Comparison of ENCODE assay signal across 8 mouse cellular contexts in the genomic region with DNA sequence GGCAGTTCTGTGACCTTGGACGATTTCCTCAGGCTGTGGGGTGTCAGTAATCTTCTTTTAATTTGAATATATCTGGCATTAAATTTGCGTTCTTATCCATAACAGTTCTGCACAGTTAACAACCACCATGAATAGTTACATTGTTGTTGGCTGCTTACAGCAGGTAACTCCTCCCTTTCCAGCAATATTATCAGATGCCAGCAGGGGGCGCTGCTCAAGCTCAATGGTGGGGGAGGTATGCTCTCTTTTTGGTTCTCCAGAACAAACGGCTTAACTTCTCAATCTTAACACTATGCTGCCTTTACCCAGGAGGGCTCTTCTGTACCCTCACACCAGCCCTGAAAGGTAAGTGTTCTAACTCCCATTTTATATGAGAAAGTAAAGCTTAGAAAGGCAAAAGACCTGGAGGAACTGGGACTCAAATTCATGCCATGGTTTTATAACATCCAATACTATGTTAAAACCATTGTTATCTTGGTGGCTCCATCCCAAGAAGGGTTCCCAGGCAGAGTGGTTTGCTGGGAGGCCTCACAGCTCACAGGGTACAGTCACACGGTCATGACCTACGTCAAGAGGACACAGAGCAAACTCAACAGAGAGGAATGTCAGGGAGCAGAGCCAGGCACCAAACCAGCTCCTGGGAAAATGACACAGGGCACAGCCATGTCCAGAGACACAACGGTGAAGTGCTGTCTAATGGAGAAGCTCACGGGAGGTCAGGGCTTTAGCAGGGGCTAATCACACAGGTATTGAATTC. TPM values are rescaled to one million over a fixed set of nuclear protein-coding genes. Genes with fewer than 3 reads are reported as not detected.
DNase-seq lines count a peak whose midpoint lies in the region; ATAC-seq and TF ChIP-seq lines count a peak whose summit lies in the region.

No protein-coding gene starts in this region.

- H3K36me3 ChIP-seq in embryonic facial prominence, embryonic 12.5 days: no peaks in the 10 kb centered on the region
- no peaks in the 10 kb centered on the region for H3K36me3 ChIP-seq in heart, embryonic 11.5 days (ENCODE audit: control insufficient read depth, insufficient read depth, low read length)
- no peaks in the 10 kb centered on the region for H3K36me3 ChIP-seq in lung, embryonic 14.5 days (ENCODE audit: insufficient read depth)

- no peak overlapping the region for H3K4me3 ChIP-seq in embryonic facial prominence, embryonic 12.5 days
- no peak overlapping the region; the same call in 1 of the 2 replicates for H3K4me3 ChIP-seq in heart, embryonic 11.5 days (ENCODE audit: low read depth, low read length)
- no peak overlapping the region for H3K4me3 ChIP-seq in lung, embryonic 14.5 days (ENCODE audit: low read depth, low read length)

- TF ChIP-seq CTCF in lung, embryonic 14.5 days (IDR thresholded peaks at IDR 0.05; ENCODE audit: low read depth): peak; percentile 85

- H3K4me1 ChIP-seq in embryonic facial prominence, embryonic 12.5 days: peaks cover 18% of the 10 kb centered on the region
- H3K4me1 ChIP-seq in heart, embryonic 11.5 days (ENCODE audit: control insufficient read depth, insufficient read depth, low read length): peaks cover 44% of the 10 kb centered on the region
- peaks cover 13% of the 10 kb centered on the region for H3K4me1 ChIP-seq in lung, embryonic 14.5 days (ENCODE audit: insufficient read depth)

- no peak for ATAC-seq in embryonic facial prominence, embryonic 12.5 days (ENCODE audit: insufficient number of reproducible peaks, insufficient read depth, low FRiP score, low TSS enrichment)
- ATAC-seq in heart, embryonic 11.5 days (replicated peaks; ENCODE audit: insufficient number of reproducible peaks, low FRiP score, low TSS enrichment): no peak
- ATAC-seq in lung, embryonic 14.5 days (ENCODE audit: insufficient read depth): no peak

- peak overlapping the region; percentile 52 for H3K4me2 ChIP-seq in embryonic facial prominence, embryonic 12.5 days (replicated peaks)
- H3K4me2 ChIP-seq in heart, embryonic 11.5 days: peak overlapping the region; percentile 68
- peak overlapping the region; percentile 62 for H3K4me2 ChIP-seq in lung, embryonic 14.5 days

- WGBS in embryonic facial prominence, embryonic 12.5 days: 42% methylated on average over 8 of the region's 8 CpGs
- 15% methylated on average over 8 of the region's 8 CpGs for WGBS in heart, embryonic 11.5 days (ENCODE audit: insufficient replicate concordance)
- 22% methylated on average over 8 of the region's 8 CpGs for WGBS in lung, embryonic 14.5 days

- DNase-seq in 416B (ENCODE audit: low read depth): peak; percentile 43
- peak; percentile 86 for DNase-seq in ZHBTc4 (ENCODE audit: low read depth, low spot score)
- peak; percentile 77 for DNase-seq in kidney, postnatal 10 days
- peak; percentile 79 for DNase-seq in lung, embryonic 14.5 days
- DNase-seq in retina, adult 2 months (ENCODE audit: low read depth, low spot score): peak; percentile 8
- peak; percentile 45 to 52 for DNase-seq in thymus, postnatal 36 days

- no peak overlapping the region for H3K27ac ChIP-seq in embryonic facial prominence, embryonic 12.5 days
- peak overlapping the region; percentile 94 for H3K27ac ChIP-seq in heart, embryonic 11.5 days (ENCODE audit: low read depth, low read length)
- peak overlapping the region; percentile 72; the same call in 1 of the 2 replicates for H3K27ac ChIP-seq in lung, embryonic 14.5 days (ENCODE audit: low read depth)

- H3K27me3 ChIP-seq in embryonic facial prominence, embryonic 12.5 days: peaks cover 34% of the 10 kb centered on the region
- peaks cover 13% of the 10 kb centered on the region for H3K27me3 ChIP-seq in heart, embryonic 11.5 days (ENCODE audit: control insufficient read depth, insufficient read depth, low read length)
- H3K27me3 ChIP-seq in lung, embryonic 14.5 days (ENCODE audit: insufficient read depth, low read length): peaks cover 22% of the 10 kb centered on the region

- H3K9me3 ChIP-seq in embryonic facial prominence, embryonic 12.5 days: no peaks in the 10 kb centered on the region
- H3K9me3 ChIP-seq in heart, embryonic 11.5 days (replicated peaks; ENCODE audit: control insufficient read depth, low read length): no peaks in the 10 kb centered on the region
- H3K9me3 ChIP-seq in lung, embryonic 14.5 days (ENCODE audit: low read depth, low read length): no peaks in the 10 kb centered on the region

- no peak overlapping the region for H3K9ac ChIP-seq in embryonic facial prominence, embryonic 12.5 days
- no peak overlapping the region for H3K9ac ChIP-seq in heart, embryonic 11.5 days (ENCODE audit: low read depth, low read length)
- H3K9ac ChIP-seq in lung, embryonic 14.5 days: no peak overlapping the region

RNA-seq across cellular contexts. Expression of a gene that starts 6.5 kb away (rescaled TPM):
- 2.8 and 3.8 TPM in 2 replicates for polyA plus RNA-seq in embryonic facial prominence, embryonic 12.5 days (2016; fragmentation: Nextera tagmentation; extraction: Ambion mirVana)
- 16.8 and 18.4 TPM in 2 replicates for polyA plus RNA-seq in heart, embryonic 11.5 days (2014; fragmentation: Nextera tagmentation; extraction: Ambion mirVana)
- 0.11 and 0.26 TPM in 2 replicates for polyA plus RNA-seq in lung, embryonic 14.5 days (2014; fragmentation: Nextera tagmentation; extraction: Ambion mirVana)

RNA-seq across cellular contexts. Expression of a gene that starts 21.4 kb away (rescaled TPM):
- 3.8 and 5.3 TPM in 2 replicates for polyA plus RNA-seq in embryonic facial prominence, embryonic 12.5 days (2016; fragmentation: Nextera tagmentation; extraction: Ambion mirVana)
- polyA plus RNA-seq in heart, embryonic 11.5 days (2014; fragmentation: Nextera tagmentation; extraction: Ambion mirVana): 33.1 and 49.0 TPM in 2 replicates
- polyA plus RNA-seq in lung, embryonic 14.5 days (2014; fragmentation: Nextera tagmentation; extraction: Ambion mirVana): 0.83 and 2.6 TPM in 2 replicates

RNA-seq across cellular contexts. Expression of a gene that starts 28.2 kb away (rescaled TPM):
- 0.13 and 0.15 TPM in 2 replicates for polyA plus RNA-seq in embryonic facial prominence, embryonic 12.5 days (2016; fragmentation: Nextera tagmentation; extraction: Ambion mirVana)
- 0.27 TPM in 1 of 2 replicates, not detected in the other for polyA plus RNA-seq in heart, embryonic 11.5 days (2014; fragmentation: Nextera tagmentation; extraction: Ambion mirVana)
- not detected in 2 replicates for polyA plus RNA-seq in lung, embryonic 14.5 days (2014; fragmentation: Nextera tagmentation; extraction: Ambion mirVana)

Comparison
In these comparisons a context has a peak if more than half of its experiments do, and no peak if none do; other contexts are left out.
1. DNase-seq: peak in every context shown above with its lines; median percentile 86 in ZHBTc4; 79 in lung, embryonic 14.5 days; 77 in kidney, postnatal 10 days; 48 in thymus, postnatal 36 days; 43 in 416B; 8 in retina, adult 2 months.